Mouse (Mus musculus) CH12.LX (cell line): ENCODE data around the gene Alg5.

ENCODE experiments used
- CHD1 ChIP-seq: IDR thresholded peaks from 2 replicates; pipeline ENCODE4 v1.6.1; 2012; ENCODE audit warnings: low read depth, low read length, improper control_type of control experiment, inconsistent platforms
- ETS1 ChIP-seq: conservative IDR thresholded peaks from 2 replicates; pipeline ENCODE4 v1.6.1; 2012; ENCODE audit warnings: low read depth, mild to moderate bottlenecking, inconsistent platforms, low read length, improper control_type of control experiment, moderate library complexity
- HCFC1 ChIP-seq: IDR thresholded peaks from 2 replicates; pipeline ENCODE4 v1.6.1; 2012; ENCODE audit warnings: low read depth, mild to moderate bottlenecking, inconsistent platforms, low read length, improper control_type of control experiment
- JUND ChIP-seq: conservative IDR thresholded peaks from 2 replicates; pipeline ENCODE4 v1.6.1; 2011; ENCODE audit warnings: low read depth, low read length, improper control_type of control experiment
- MAZ ChIP-seq: IDR thresholded peaks from 2 replicates; pipeline ENCODE4 v1.6.1; 2012; ENCODE audit warnings: low read depth, mild to moderate bottlenecking, inconsistent platforms, low read length, improper control_type of control experiment, moderate library complexity
- PAX5 ChIP-seq: IDR thresholded peaks from 2 replicates; pipeline ENCODE4 v1.6.1; 2012; ENCODE audit warnings: low read length, inconsistent platforms, mixed read lengths
- POLR2A ChIP-seq: IDR thresholded peaks from 2 replicates; pipeline ENCODE4 v1.6.1; 2011; ENCODE audit warnings: low read depth, mild to moderate bottlenecking, improper control_type of control experiment, low read length
- POLR2AphosphoS2 ChIP-seq: IDR thresholded peaks from 2 replicates; pipeline ENCODE4 v1.6.1; 2011; ENCODE audit warnings: low read depth, low read length, improper control_type of control experiment
- RCOR1 ChIP-seq: conservative IDR thresholded peaks from 2 replicates; pipeline ENCODE4 v1.6.1; 2012; ENCODE audit warnings: low read depth, mild to moderate bottlenecking, inconsistent platforms, low read length, improper control_type of control experiment

DNA sequence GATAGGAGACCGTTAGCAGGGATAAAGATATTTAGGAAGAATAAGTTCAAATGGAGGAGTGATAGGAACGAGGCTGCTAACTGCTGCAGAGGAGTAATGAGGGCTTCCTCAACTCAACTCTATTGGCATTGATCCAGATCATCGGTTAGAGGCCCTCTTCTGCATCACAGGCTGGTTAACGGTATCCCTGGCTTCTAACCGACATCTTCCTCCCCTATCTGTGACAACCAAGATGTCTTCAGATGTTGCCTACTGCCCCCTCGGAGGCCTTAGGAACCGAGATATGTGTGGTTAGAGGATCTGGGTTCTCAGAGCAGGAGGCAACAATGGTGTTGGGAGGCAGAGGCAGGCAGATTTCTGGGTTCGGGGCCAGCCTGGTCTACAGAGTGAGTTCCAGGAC, 33.3 kb downstream of the Alg5 start:
- no peak for TF ChIP-seq RCOR1
- no peak for TF ChIP-seq POLR2AphosphoS2
- no peak for TF ChIP-seq ETS1
- TF ChIP-seq PAX5: no peak
- TF ChIP-seq CHD1: no peak
- TF ChIP-seq HCFC1: no peak
- TF ChIP-seq MAZ: no peak
- TF ChIP-seq POLR2A: no peak
- TF ChIP-seq JUND: no peak
